Mouse (Mus musculus) MEL (cell line): ENCODE results near the gene Pp2d1.
"Not testable (repeated sequence)": the region's sequence is repeated elsewhere in the genome, so short reads cannot be mapped to it uniquely, and the experiment has no call there.

ENCODE experiments used
- EP300 ChIP-seq, 2 experiments: IDR thresholded peaks; 2 replicates each; pipeline ENCODE4 v1.6.1; 2011; ENCODE audit warnings: improper control_type of control experiment in 2 of 2, low read length in 2 of 2, low read depth in 1 of 2, mild to moderate bottlenecking in 1 of 2
- KAT2A ChIP-seq: conservative IDR thresholded peaks from 2 replicates; pipeline ENCODE4 v1.6.1; 2012; ENCODE audit warnings: low read depth, low read length, improper control_type of control experiment, inconsistent platforms
- TCF12 ChIP-seq: IDR thresholded peaks from 2 replicates; pipeline ENCODE4 v1.6.1; 2014; ENCODE audit warnings: low read depth, mild to moderate bottlenecking, inconsistent platforms, low read length, improper control_type of control experiment, moderate library complexity

DNA sequence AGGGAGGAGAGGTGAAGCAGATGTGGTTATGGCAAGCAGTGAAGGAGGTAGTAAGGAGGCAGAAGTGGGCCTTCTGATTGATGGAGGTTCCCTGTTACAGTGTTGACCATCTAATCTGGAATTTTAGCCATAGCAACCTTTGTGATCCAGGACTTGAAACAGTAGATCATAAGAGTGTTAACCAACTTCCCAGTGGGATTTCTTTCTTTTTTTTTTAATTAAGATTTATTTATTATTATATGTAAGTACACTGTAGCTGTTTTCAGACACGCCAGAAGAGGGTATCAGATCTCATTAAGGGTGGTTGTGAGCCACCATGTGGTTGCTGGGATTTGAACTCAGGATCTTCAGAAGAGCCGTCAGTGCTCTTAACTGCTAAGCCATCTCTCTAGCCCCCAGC, at the start of gene Pp2d1:
- TF ChIP-seq KAT2A; TCF12; EP300 (IDR thresholded peaks at IDR 0.05; ENCODE audit: low read depth in 1 of 2, low read length in 2 of 2): not testable (repeated sequence)
